Mouse (Mus musculus) layer of hippocampus, adult 11-12 months (tissue): ENCODE results near the gene Rab30.

Experiments
- DNase-seq: peaks from one replicate; pipeline ENCODE4 v3.0.0; 2022; ENCODE audit warnings: low spot score

Gene Rab30

DNA sequence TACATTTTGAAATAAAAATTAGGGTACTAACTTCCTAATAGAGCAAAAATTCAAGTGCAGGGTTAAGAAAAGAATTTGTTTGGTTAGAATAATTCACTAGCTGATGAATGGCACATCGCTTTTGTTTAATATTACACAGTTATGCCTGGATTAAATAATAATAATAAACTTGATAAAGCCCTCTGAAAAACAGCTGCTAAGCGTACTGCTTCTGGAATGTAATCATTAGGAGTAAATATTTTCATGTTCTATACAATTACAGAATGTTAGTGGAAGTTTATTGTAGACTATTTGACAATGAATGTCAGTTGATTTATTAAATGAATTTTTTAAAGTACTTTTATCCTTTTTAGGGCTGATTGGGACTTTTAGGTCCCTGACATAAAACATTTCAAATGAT, 100.9 kb downstream of the Rab30 start:
- DNase-seq: no peak

DNA sequence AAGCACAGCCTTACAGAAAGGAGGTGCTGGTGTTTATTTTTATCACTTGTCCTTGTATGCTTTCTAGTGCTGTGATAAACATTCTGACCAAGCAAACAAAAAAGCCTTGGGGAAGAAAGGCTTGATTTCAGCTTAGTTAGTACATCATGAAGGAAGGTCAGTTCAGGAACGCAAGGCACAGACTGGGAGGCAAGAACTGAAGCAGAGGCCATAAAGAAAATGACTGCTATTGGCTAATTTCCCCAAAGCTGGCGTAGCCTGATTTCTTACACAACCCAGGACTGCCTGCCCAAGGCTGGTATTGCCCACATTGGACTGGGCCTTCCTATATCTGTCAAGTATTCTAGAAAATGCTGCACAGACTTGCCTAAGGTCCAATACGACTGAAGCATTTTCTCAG, 106.8 kb downstream of the Rab30 start:
- DNase-seq: no peak

DNA sequence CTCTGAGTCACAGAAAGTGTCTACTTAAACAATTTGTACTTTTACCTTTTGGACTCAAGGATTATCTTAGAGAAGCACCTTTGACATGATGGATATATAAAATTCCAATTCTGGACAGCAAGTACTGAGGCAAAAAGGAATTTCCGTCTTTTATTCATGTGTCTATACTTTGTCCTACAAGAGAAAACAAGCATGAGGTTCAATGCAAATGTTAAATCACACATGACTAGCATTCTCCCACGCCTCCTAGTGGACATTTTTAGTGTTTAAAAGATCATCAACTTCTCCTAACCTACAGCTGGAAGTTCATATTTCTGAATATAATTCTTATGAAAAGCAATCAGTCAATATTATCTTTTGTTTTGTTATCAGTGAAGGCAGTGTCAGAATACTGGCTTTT, 125.1 kb downstream of the Rab30 start:
- DNase-seq: peak; percentile 19

DNA sequence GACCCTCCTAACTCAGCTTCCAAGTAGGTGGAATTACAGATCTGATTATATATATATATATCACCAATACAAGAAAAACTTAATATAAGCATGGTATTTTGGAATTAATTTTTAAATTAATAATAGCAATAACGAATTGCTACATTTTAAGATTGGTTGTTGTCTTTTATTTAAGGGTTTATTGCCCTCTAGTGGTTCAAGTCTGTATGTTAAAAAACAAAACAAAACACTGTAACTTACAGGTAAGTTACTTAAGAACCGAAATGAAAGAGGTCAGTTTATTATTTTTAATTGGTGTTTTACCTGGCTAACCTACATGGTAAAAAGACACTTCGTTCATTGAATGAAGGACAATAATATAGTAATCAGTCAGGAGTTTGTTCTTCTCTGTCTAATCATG, 128.8 kb downstream of the Rab30 start:
- DNase-seq: no peak

DNA sequence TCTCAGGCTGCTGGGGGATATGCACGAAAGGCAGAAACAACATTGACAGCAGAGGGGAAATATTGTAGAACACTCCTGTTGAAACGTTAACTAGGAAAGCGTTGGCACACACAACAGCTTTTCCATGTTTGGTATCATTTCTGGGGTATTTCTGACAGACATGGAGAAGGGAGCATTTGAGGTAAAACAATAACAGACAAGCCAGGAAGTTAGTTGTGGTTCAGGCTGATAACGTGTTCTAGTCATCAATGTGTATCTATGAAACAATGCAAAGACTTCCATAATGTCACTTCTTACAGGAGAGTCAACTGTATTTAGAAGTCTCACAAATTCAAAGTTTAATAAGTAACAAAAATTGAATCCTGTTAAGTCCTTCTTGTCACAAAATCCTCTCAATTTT, 130.2 kb downstream of the Rab30 start:
- no peak for DNase-seq

DNA sequence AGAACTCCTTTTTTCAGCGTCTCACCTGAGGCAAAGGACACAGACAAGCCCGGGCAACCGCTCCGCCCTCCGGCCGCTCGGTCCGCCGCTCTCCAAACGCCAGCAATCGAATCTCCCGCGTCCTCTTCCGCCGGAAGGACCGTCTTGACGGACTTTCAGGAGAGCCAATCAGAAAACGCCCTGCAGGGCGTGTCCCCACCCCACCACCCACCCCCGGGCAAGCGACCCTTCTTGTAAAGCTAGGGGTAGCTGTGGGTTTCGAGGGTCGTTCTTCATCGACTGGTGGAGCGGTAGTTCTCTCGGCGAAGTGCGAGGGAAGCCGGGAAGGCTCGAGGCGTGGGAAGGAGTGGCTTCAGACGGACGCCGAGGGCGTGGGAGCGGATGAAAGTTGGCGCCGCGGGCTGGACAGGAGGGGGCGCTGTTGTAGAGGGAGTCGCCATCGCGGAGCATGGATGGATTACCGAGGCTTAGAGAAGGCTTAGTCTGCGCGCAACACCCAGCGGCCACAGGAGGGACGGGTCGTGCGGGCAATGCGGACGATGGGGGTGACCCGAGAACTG, 132.8 kb downstream of the Rab30 start, which contains the start of the genes Ddias and Prcp:
Ddias (minus strand) TSS at position 132 of the 560 bp plus-strand sequence.
Prcp (plus strand) TSS at position 355 of the 560 bp plus-strand sequence.
- peak; percentile 91 for DNase-seq

DNA sequence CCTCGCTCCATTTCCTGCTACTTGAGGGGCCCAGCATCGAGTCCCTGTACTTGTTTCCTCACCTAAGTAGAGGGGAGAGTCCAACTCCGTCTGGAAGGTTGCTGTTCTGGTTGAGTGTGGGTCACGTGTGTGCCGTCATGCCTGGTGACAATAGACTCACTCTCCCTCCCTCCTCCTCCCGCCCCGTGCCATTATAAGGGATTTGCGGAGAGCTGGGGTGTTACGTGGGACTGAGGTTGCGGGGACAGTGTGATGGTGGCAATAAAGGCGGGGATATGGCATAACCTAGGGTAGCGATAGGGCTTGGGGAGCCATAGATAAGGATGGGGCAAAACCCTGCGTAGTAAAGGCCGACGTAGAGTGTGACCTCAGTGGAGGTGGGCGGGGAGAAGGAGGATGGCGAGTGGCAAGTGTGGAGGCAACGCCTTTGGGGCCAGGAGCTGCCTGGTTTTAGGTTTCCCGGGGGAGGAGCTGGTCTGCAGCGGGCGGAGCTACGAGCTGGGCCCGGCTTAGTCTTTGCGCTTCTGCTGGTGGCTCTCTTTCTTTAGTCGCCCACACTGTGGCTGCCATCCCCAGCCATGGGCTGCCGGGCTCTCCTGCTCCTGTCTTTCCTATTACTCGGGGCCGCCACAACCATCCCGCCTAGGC, 133.5 kb downstream of the Rab30 start:
- peak; percentile 91 for DNase-seq

DNA sequence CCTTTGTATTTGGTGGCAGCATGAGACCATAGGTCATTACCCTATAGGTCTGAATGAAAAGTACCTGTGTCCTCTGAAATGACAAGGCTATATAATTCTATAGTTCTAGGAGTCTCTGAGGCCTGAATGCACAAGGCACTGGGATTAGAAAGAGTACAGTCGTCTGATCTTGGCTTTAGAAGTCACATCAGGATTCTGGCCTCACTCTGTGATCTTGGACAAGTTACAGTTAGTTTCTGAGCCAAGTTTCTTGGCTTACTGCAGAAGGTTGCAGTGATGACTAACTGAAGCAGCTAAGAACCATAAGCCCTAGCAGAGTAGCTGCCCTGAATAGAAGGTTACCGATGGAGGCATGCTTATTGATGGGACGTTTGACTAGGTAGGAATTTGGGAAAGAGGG, 134.7 kb downstream of the Rab30 start:
- no peak for DNase-seq

DNA sequence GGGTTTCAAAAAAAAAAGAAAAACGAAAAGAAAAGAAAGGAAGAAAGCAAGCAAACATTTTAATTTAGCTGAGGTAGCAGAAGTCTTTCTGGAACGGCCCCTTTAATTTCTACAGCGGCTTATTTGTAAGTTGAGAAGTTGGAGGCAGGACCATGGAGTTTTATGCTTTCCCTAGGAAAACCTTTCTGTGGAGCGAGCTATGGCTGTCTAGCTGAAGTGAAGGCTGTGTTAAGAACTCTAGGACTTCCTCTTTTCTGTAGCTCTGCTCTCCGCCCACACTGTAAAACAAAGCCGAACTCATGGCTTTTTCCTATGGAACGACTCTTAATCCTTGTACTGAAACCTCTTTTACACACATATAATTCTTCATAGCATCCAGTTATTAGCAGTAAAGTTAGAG, 135.1 kb downstream of the Rab30 start:
- no peak for DNase-seq

DNA sequence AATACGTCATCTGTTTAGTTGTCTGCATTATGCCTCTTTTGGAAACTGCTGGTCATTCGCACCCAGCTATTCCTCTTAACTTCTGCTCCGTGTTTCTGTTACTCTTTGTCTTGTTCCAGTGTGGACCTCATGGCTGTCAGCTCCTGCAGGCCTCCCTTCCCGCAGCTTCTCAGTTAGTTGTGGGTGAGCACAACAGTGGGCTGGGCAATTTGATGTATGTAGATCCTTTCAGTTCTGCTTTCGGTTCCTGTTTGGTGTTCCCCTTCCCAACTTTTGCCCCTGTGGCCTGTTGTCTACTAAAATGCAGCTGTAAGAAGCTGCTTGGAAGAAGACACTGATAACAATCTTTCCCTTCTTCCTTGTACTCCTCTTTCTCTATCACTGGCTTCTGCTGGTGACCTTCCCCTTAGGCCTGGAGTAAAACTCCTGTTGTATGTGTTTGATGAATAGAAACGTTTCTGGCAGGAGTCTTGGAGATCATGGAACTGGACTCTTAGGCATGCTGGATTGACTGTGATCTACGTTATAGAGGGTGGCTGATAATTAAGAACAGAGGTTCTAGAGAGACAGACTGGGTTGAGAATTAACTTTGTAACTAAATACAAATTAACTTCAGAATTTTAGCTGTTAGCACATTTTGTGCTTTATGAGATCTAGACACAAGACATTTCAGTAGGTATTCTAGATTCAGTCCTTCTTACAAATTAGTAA, 137.3 kb downstream of the Rab30 start:
- peak; percentile 30 for DNase-seq

DNA sequence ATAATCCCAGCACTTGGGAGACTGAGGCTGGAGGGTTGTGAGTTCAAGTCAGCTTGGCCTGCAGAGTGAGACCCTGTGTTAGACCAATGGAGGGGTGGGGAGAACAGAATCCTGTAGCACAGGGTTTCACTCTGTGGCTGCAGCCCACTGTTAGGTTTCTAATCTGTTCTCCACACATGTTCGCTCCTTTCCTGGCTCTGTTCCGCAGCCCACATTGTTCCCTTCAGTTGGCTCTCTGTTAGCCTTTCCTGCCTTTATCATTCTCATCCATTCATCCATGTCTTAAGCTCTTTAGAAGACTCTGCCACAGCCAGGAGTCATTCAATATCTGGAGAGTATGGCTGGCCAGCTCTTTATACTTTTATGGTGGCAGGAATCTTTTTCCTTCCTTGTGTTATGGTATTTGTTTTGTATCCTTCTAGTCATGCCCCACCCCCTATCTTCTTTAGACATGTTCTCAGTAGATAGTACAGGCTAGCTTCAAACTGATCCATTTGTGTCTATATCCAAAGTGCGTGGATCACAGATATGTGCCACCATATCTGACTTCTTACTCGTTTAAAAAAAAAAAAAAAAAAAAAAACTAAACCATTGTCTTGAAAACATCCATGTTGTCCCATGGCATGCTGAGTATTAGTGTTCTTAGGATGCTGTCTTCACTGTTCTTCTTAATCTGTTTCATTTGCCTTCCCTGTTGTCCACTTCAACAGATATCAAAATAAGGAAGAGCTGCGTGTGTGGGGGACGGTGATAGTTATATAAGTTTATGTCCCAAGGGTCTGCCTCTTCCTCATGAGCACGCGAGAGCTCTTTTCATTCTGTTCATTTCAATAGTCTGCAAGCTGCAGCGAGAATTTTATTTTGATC, 142.7 kb downstream of the Rab30 start:
- DNase-seq: no peak

DNA sequence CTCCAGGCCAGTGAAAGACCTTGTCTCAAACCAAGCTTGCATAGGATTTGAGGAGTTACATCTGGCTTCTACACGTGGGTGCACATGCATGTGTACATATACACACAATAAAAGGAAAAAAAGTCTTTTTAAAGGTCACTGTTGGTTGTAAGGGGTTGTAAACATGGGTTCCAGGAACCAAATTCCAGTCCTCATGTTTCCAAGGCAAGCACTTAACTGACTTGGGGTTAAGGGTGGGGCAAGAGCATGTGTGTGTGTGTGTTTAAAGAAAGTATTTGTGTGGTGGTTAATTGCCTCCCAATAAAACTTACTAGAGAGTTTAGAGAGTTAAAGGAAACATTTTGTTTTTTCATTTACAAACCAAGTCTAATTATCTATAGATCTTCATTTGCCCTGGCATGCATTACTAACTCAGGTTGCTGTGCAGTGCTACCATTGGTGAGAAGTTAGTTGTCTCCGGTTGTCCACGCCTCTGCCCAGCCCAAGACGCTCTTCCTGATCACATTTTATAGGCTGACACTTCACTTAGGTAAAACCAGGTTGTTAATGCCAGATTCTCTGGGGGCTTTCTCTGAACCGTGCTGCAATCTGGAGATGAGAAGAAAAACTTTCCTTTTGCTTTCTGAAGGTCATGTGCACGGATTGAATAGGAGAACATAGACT, 143.7 kb downstream of the Rab30 start:
- no peak for DNase-seq

DNA sequence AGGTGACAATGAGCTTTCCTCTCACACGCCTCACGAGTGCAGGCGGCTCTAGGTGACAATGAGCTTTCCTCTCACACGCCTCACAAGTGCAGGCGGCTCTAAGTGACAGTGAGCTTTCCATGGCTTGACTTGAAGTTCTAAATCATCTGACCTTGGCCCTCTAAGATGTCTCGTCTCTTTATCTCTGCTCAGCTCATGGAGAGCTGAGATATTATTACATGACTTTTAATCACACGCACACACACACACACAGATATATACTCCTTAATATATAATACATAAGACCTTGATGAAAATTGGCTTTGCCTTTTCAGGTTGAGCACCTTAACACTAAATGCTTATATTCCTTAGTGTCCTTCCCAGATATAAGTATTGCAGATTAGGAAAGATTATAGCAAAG, 145.4 kb downstream of the Rab30 start:
- no peak for DNase-seq

DNA sequence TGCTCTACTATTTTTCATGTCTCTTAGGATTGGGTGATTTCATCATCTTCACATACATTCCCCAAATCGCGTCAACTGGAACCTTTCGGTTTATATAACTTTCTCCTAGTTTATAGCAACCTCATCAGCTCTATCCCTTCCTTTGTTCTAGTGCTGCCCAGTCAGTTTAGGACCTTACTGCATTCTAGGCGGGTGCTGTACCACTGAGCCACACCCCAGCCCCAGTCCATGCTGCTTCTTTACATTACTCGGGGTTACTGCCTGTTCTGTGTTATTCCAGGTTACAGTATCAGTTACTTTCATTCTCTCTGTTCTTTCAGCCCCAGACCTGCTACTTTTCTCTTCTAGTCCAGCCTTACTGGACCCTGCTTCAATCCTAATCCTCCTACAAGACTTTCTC, 145.8 kb downstream of the Rab30 start:
- no peak for DNase-seq

DNA sequence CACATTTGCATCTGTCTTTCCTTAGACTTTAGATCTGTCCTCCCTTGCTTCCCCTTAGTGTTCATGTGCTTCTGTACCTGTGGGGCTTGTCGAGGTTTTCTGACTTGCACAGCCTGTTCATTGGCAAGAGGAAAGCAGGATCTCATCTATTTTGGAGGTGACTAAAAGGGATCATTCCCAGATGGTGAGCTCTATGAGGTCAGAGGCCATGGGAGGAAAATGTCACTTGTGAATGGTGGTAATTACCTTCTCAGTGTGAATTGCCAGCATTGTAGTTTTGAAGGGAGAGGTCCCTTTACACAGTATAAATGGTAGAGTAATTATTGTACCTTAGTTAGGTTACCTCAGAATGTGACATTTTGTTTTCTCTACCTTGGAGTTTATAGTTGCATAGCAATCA, 148.8 kb downstream of the Rab30 start:
- no peak for DNase-seq

DNA sequence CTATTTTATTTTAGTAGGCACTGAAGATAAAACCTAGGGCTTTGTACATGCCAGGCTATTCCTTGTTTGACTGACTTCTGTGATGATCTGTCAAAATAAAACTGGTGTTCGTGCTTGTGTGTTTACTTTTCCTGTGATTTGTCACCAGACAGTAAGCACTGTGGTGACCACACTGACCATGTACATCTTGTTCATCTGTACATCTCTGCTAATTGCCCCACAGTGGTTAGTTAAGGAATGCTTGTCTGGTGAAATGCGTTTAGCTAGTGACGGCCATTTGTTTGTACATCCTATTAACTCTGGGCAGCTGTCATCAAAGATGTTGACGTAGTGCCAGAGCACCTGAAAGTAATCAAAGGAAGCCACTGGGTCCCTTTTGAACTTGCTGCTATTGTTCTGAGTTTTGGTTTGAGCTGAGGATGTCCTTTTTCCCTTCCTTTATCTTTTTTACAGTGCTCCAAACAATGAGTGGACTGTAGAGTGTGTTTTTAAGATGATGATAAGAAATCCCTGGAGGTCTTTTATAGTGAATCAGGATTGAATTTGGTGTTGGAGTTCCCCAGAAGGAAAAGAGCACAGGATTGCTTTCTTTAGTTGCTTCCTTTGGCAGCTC, 149.3 kb downstream of the Rab30 start:
- no peak for DNase-seq

DNA sequence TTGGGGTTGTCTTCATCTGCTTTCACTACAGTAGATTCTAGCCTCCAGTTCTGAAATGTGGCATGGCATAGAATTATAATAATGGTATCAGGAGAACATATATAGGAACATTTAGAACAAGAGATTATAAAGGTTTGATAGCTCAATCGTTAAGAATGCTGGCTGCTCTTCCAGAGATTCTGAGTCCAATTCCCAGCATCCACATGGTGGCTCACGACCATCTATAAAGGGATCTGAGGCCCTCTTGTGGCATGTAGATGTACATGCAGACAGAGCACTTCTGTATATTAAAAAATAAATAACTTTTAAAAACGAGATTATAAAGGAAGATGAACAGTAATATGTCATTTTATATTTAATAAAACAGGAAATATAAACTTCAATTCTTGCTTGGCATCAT, 152.1 kb downstream of the Rab30 start:
- no peak for DNase-seq
